Mouse (Mus musculus): ENCODE results near the gene Cyb5b. TPM values are rescaled to one million over a fixed set of nuclear protein-coding genes. Genes with fewer than 3 reads are reported as not detected.

Cyb5b gene
- total RNA-seq, 1 experiment = 44.9 TPM

GRCm38 (mm10) chr8:107221924-107222851 lies 71.7 kb downstream of the Cyb5b start:
- no peak overlapping the region for H3K27ac ChIP-seq (ENCODE audit: insufficient read depth, low read depth, low read length, poor library complexity, severe bottlenecking)
- H3K4me1 ChIP-seq (ENCODE audit: control insufficient read depth in 2 of 2, insufficient read depth in 2 of 2, low read length in 2 of 2, poor library complexity in 1 of 2) = peaks cover 0 to 7% of the 10 kb centered on the region in 2 experiments; a peak in 1 of 4 replicates
- H3K9me3 ChIP-seq (ENCODE audit: control insufficient read depth, insufficient read depth, low read depth, low read length) = no peaks in the 10 kb centered on the region
- no peak overlapping the region for H3K9ac ChIP-seq (ENCODE audit: insufficient read depth, low read depth, low read length, poor library complexity, severe bottlenecking)
- no peak overlapping the region for H3K4me3 ChIP-seq (ENCODE audit: insufficient read depth in 1 of 2, low read depth in 1 of 2, low read length in 2 of 2, poor library complexity in 1 of 2, severe bottlenecking in 1 of 2)
- in situ Hi-C loops (cut with MboI; ENCODE audit: low sequenced_read_pairs in 2 of 2, unreplicated experiment in 2 of 2) = no loop called here
- no peak for DNase-seq (ENCODE audit: low read depth, low spot score)
- no peaks in the 10 kb centered on the region for H3K36me3 ChIP-seq (ENCODE audit: control insufficient read depth, insufficient read depth, low read length, poor library complexity, severe bottlenecking)
- no peak for TF ChIP-seq ZC3H11A (IDR thresholded peaks at IDR 0.05; ENCODE audit: borderline replicate concordance, low read depth, low read length)
- no peak for TF ChIP-seq ZNF384 (IDR thresholded peaks at IDR 0.05; ENCODE audit: low read depth, low read length)
- no peak for TF ChIP-seq CHD2 (IDR thresholded peaks at IDR 0.05; ENCODE audit: low read depth, low read length)
- no peak for TF ChIP-seq HCFC1 (IDR thresholded peaks at IDR 0.05; ENCODE audit: borderline replicate concordance, insufficient read depth, low read length)
- no peak for TF ChIP-seq MAFK (IDR thresholded peaks at IDR 0.05; ENCODE audit: insufficient read depth, low read depth, low read length)

GRCm38 (mm10) chr8:107226183-107226582 lies 75.7 kb downstream of the Cyb5b start:
- H3K27ac ChIP-seq (ENCODE audit: insufficient read depth, low read depth, low read length, poor library complexity, severe bottlenecking) = no peak overlapping the region

GRCm38 (mm10) chr8:107227011-107227626 lies 76.7 kb downstream of the Cyb5b start:
- Histone ChIP-seq H3K27ac (ENCODE audit: insufficient read depth, low read depth, low read length, poor library complexity, severe bottlenecking) (no peak overlapping the region), H3K9me3 (ENCODE audit: control insufficient read depth, insufficient read depth, low read depth, low read length) (no peaks in the 10 kb centered on the region; the same call in 1 of the 2 replicates), H3K36me3 (ENCODE audit: control insufficient read depth, insufficient read depth, low read length, poor library complexity, severe bottlenecking) (no peaks in the 10 kb centered on the region), H3K9ac (ENCODE audit: insufficient read depth, low read depth, low read length, poor library complexity, severe bottlenecking) (no peak overlapping the region), H3K4me1 (ENCODE audit: control insufficient read depth in 2 of 2, insufficient read depth in 2 of 2, low read length in 2 of 2, poor library complexity in 1 of 2) (peaks cover 0 to 5% of the 10 kb centered on the region in 2 experiments; a peak in 1 of 4 replicates), H3K4me3 (ENCODE audit: insufficient read depth in 1 of 2, low read depth in 1 of 2, low read length in 2 of 2, poor library complexity in 1 of 2, severe bottlenecking in 1 of 2) (no peak overlapping the region)
- TF ChIP-seq CHD2 (IDR thresholded peaks at IDR 0.05; ENCODE audit: low read depth, low read length) (no peak), ZNF384 (IDR thresholded peaks at IDR 0.05; ENCODE audit: low read depth, low read length) (no peak), ZC3H11A (IDR thresholded peaks at IDR 0.05; ENCODE audit: borderline replicate concordance, low read depth, low read length) (no peak), MAFK (IDR thresholded peaks at IDR 0.05; ENCODE audit: insufficient read depth, low read depth, low read length) (no peak), HCFC1 (IDR thresholded peaks at IDR 0.05; ENCODE audit: borderline replicate concordance, insufficient read depth, low read length) (no peak)
- no peak for DNase-seq (ENCODE audit: low read depth, low spot score)
- in situ Hi-C loops (cut with MboI; ENCODE audit: low sequenced_read_pairs in 2 of 2, unreplicated experiment in 2 of 2) = no loop called here

More at GRCm38 (mm10) chr8:107226183-107226582, 75.7 kb downstream of the Cyb5b start:
- no peak overlapping the region for H3K4me3 ChIP-seq (ENCODE audit: insufficient read depth in 1 of 2, low read depth in 1 of 2, low read length in 2 of 2, poor library complexity in 1 of 2, severe bottlenecking in 1 of 2)
- no peaks in the 10 kb centered on the region; the same call in 1 of the 2 replicates for H3K9me3 ChIP-seq (ENCODE audit: control insufficient read depth, insufficient read depth, low read depth, low read length)
- no peak for DNase-seq (ENCODE audit: low read depth, low spot score)
- H3K36me3 ChIP-seq (ENCODE audit: control insufficient read depth, insufficient read depth, low read length, poor library complexity, severe bottlenecking) = no peaks in the 10 kb centered on the region
- H3K4me1 ChIP-seq (ENCODE audit: control insufficient read depth in 2 of 2, insufficient read depth in 2 of 2, low read length in 2 of 2, poor library complexity in 1 of 2) = peaks cover 0 to 5% of the 10 kb centered on the region in 2 experiments; a peak in 1 of 4 replicates
- no peak for TF ChIP-seq MAFK (IDR thresholded peaks at IDR 0.05; ENCODE audit: insufficient read depth, low read depth, low read length)
- no peak for TF ChIP-seq ZNF384 (IDR thresholded peaks at IDR 0.05; ENCODE audit: low read depth, low read length)
- no peak for TF ChIP-seq CHD2 (IDR thresholded peaks at IDR 0.05; ENCODE audit: low read depth, low read length)
- TF ChIP-seq HCFC1 (IDR thresholded peaks at IDR 0.05; ENCODE audit: borderline replicate concordance, insufficient read depth, low read length) = no peak
- no peak for TF ChIP-seq ZC3H11A (IDR thresholded peaks at IDR 0.05; ENCODE audit: borderline replicate concordance, low read depth, low read length)
- in situ Hi-C loops (cut with MboI; ENCODE audit: low sequenced_read_pairs in 2 of 2, unreplicated experiment in 2 of 2) = no loop called here
- H3K9ac ChIP-seq (ENCODE audit: insufficient read depth, low read depth, low read length, poor library complexity, severe bottlenecking) = no peak overlapping the region

- Histone ChIP-seq H3K4me3 (ENCODE audit: insufficient read depth in 1 of 2, low read depth in 1 of 2, low read length in 2 of 2, poor library complexity in 1 of 2, severe bottlenecking in 1 of 2) (no peak overlapping the region), H3K27ac (ENCODE audit: insufficient read depth, low read depth, low read length, poor library complexity, severe bottlenecking) (no peak overlapping the region), H3K36me3 (ENCODE audit: control insufficient read depth, insufficient read depth, low read length, poor library complexity, severe bottlenecking) (no peaks in the 10 kb centered on the region), H3K9ac (ENCODE audit: insufficient read depth, low read depth, low read length, poor library complexity, severe bottlenecking) (no peak overlapping the region), H3K9me3 (ENCODE audit: control insufficient read depth, insufficient read depth, low read depth, low read length) (no peaks in the 10 kb centered on the region; the same call in 1 of the 2 replicates), H3K4me1 (ENCODE audit: control insufficient read depth in 2 of 2, insufficient read depth in 2 of 2, low read length in 2 of 2, poor library complexity in 1 of 2) (no peaks in the 10 kb centered on the region)
- no peak for DNase-seq (ENCODE audit: low read depth, low spot score)
- TF ChIP-seq ZC3H11A (IDR thresholded peaks at IDR 0.05; ENCODE audit: borderline replicate concordance, low read depth, low read length) = no peak
- no peak for TF ChIP-seq MAFK (IDR thresholded peaks at IDR 0.05; ENCODE audit: insufficient read depth, low read depth, low read length)
- no peak for TF ChIP-seq CHD2 (IDR thresholded peaks at IDR 0.05; ENCODE audit: low read depth, low read length)
- in situ Hi-C loops (cut with MboI; ENCODE audit: low sequenced_read_pairs in 2 of 2, unreplicated experiment in 2 of 2) = no loop called here
Measured at GRCm38 (mm10) chr8:107233251-107233650, 82.8 kb downstream of the Cyb5b start.

Measured in ES-E14 (cell line).